ENCODE assay signal across 9 mouse cellular contexts in the genomic region with DNA sequence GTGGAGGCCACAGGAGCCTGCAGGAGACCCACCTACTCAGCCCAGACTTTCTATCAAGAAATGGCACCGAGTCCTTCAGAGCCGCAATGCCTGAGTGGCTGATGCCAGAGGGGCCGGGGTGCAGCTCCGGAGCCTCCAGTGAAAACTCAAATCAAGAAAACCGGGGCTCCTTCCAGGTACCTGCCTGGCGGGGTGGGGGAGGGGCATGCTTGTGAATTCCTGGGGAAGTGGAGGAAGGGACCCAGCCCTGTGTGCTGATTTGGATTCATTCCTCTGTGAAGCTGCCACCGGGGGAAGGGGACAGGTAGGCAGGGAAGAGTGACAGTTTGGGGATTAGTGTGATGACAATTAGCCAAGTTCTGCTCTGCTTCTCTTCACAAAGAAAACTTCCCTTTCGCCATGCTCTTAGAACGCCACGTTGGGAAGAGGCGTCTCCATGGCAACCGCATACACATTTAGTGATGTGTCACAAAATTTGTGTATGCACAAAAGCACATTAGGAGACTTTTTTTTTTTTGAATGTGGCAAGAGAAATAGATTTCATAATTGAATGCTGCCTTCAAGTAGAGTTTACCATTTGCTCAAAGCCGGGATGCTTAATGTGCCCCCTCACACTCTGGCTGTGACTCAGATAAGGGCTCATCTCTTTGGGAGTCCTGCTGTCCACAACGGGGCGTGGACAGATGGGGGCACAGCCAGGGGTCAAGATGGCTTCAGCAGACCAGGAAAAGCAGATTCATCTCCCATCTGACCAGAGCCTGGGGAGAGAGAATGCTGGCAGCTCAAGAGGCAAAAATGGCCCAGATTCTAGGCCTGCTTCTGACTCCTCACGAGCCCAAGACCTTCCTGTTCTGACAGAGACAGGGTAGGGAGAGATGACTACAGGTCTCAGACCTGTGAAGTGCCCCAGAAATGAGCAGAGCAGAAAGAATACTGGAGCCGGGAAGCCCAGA. TPM values are rescaled to one million over a fixed set of nuclear protein-coding genes. Genes with fewer than 3 reads are reported as not detected.
DNase-seq lines count a peak whose midpoint lies in the region; ATAC-seq and TF ChIP-seq lines count a peak whose summit lies in the region.
"Had no signal": no experiment of that assay in that cellular context is flagged by ENCODE, and none has a peak within 500 bp of the region (broad histone marks: within the 10 kb centered on the region; RNA-seq: fewer than 3 reads in every experiment).

No protein-coding gene starts in this region.

- H3K27ac ChIP-seq in heart, embryonic 10.5 days, result peak overlapping the region; percentile 76
- H3K27ac ChIP-seq in heart, adult 2 months, result no peak overlapping the region
- peak overlapping the region; percentile 48 for H3K27ac ChIP-seq in forebrain, embryonic 16.5 days (ENCODE audit: low read length)
- H3K27ac ChIP-seq in midbrain, embryonic 14.5 days (replicated peaks; ENCODE audit: low read depth, low read length), result no peak overlapping the region
- no peak overlapping the region for H3K27ac ChIP-seq in thymus, adult 2 months (ENCODE audit: control insufficient read depth, insufficient read depth, low read length)

- ATAC-seq in forebrain, embryonic 16.5 days, result peak; percentile 55; the same call in 1 of the 2 replicates
- ATAC-seq in midbrain, embryonic 14.5 days (ENCODE audit: low FRiP score, low TSS enrichment), result no peak

- peaks cover 66% of the 10 kb centered on the region for H3K4me1 ChIP-seq in heart, embryonic 10.5 days
- peaks cover 21% of the 10 kb centered on the region for H3K4me1 ChIP-seq in heart, adult 2 months (ENCODE audit: control insufficient read depth, insufficient read depth, low read length)
- H3K4me1 ChIP-seq in forebrain, embryonic 16.5 days (replicated peaks; ENCODE audit: control insufficient read depth, insufficient read depth, low read length), result peaks cover 15% of the 10 kb centered on the region
- H3K4me1 ChIP-seq in midbrain, embryonic 14.5 days (ENCODE audit: control insufficient read depth, insufficient read depth, low read length), result peaks cover 19% of the 10 kb centered on the region
- H3K4me1 ChIP-seq in thymus, adult 2 months (replicated peaks; ENCODE audit: control insufficient read depth, insufficient read depth, low read length), result peaks cover 7% of the 10 kb centered on the region

- no peak overlapping the region for H3K9ac ChIP-seq in heart, adult 2 months (ENCODE audit: low read depth, low read length)
- H3K9ac ChIP-seq in forebrain, embryonic 16.5 days (replicated peaks; ENCODE audit: low read depth, low read length), result 0 out of 2 replicates have a peak overlapping the region, but pooled peaks have one; percentile 15
- no peak overlapping the region for H3K9ac ChIP-seq in midbrain, embryonic 14.5 days (replicated peaks; ENCODE audit: low read length)

- TF ChIP-seq CTCF in heart, adult 2 months (IDR thresholded peaks at IDR 0.05), result no peak
- no peak for TF ChIP-seq CTCF in thymus, adult 2 months (IDR thresholded peaks at IDR 0.05; ENCODE audit: borderline replicate concordance, control insufficient read depth, extremely low read depth, insufficient read depth, low read length, poor library complexity)

- 24% methylated on average over 17 of the region's 17 CpGs for WGBS in heart, embryonic 10.5 days
- 63% methylated on average over 17 of the region's 17 CpGs for WGBS in heart, adult 2 months
- WGBS in forebrain, embryonic 16.5 days, result 33% methylated on average over 17 of the region's 17 CpGs
- WGBS in midbrain, embryonic 14.5 days, result 25% methylated on average over 17 of the region's 17 CpGs
- WGBS in thymus, adult 2 months, result 83% methylated on average over 17 of the region's 17 CpGs

- H3K4me2 ChIP-seq in forebrain, embryonic 16.5 days (ENCODE audit: low read length), result peak overlapping the region; percentile 14; the same call in 1 of the 2 replicates
- no peak overlapping the region for H3K4me2 ChIP-seq in midbrain, embryonic 14.5 days (ENCODE audit: low read length)

- peaks cover 8% of the 10 kb centered on the region; the same call in 1 of the 2 replicates for H3K36me3 ChIP-seq in heart, embryonic 10.5 days
- no peaks in the 10 kb centered on the region for H3K36me3 ChIP-seq in heart, adult 2 months (ENCODE audit: control insufficient read depth, insufficient read depth, low read length)
- H3K36me3 ChIP-seq in forebrain, embryonic 16.5 days (ENCODE audit: control insufficient read depth, insufficient read depth), result no peaks in the 10 kb centered on the region
- no peaks in the 10 kb centered on the region for H3K36me3 ChIP-seq in midbrain, embryonic 14.5 days (ENCODE audit: control insufficient read depth, insufficient read depth, low read length)
- no peaks in the 10 kb centered on the region for H3K36me3 ChIP-seq in thymus, adult 2 months (ENCODE audit: control insufficient read depth, insufficient read depth, low read length)

- TF ChIP-seq POLR2A in heart, adult 2 months (IDR thresholded peaks at IDR 0.05; ENCODE audit: insufficient read depth, low read depth, low read length), result no peak
- TF ChIP-seq POLR2A in thymus, adult 2 months (IDR thresholded peaks at IDR 0.05; ENCODE audit: control insufficient read depth, extremely low read depth, insufficient read depth, low read length, poor library complexity), result no peak

- no peak for DNase-seq in heart, embryonic 10.5 days (ENCODE audit: low spot score)
- DNase-seq in heart, adult 2 months, result no peak
- peak; percentile 56 for DNase-seq in R1 (ENCODE audit: low read depth, low spot score)
- peak; percentile 77 for DNase-seq in midbrain, embryonic 14.5 days
- DNase-seq in kidney, adult 9 months, result no peak
- no peak for DNase-seq in thymus, adult 2 months
- no peak for DNase-seq in urinary bladder, postnatal 4 days (ENCODE audit: low spot score in 2 of 2)

- no peak overlapping the region for H3K4me3 ChIP-seq in heart, embryonic 10.5 days
- H3K4me3 ChIP-seq in heart, adult 2 months, result no peak overlapping the region
- H3K4me3 ChIP-seq in forebrain, embryonic 16.5 days (replicated peaks; ENCODE audit: low read length), result no peak overlapping the region
- no peak overlapping the region for H3K4me3 ChIP-seq in midbrain, embryonic 14.5 days (replicated peaks; ENCODE audit: low read depth, low read length)
- no peak overlapping the region for H3K4me3 ChIP-seq in thymus, adult 2 months (ENCODE audit: control insufficient read depth, insufficient read depth, low read length)

- intact Hi-C loops in heart, adult 2 months (cut with DNase I), result no loop called here

- no peaks in the 10 kb centered on the region for H3K27me3 ChIP-seq in heart, embryonic 10.5 days (ENCODE audit: insufficient read depth, poor library complexity, severe bottlenecking)
- no peaks in the 10 kb centered on the region for H3K27me3 ChIP-seq in heart, adult 2 months (ENCODE audit: control insufficient read depth, insufficient read depth, low read length)
- H3K27me3 ChIP-seq in forebrain, embryonic 16.5 days (replicated peaks; ENCODE audit: control insufficient read depth, insufficient read depth, low read length), result no peaks in the 10 kb centered on the region
- H3K27me3 ChIP-seq in midbrain, embryonic 14.5 days (ENCODE audit: control insufficient read depth, insufficient read depth, low read length), result no peaks in the 10 kb centered on the region
- H3K27me3 ChIP-seq in thymus, adult 2 months (ENCODE audit: control insufficient read depth, insufficient read depth, low read length), result no peaks in the 10 kb centered on the region
- H3K27me3 ChIP-seq: CH12.LX had no signal

- peaks cover 2% of the 10 kb centered on the region for H3K79me2 ChIP-seq in heart, adult 2 months (replicated peaks; ENCODE audit: control insufficient read depth, insufficient read depth, low read length)

- no peak for TF ChIP-seq EP300 in heart, adult 2 months (IDR thresholded peaks at IDR 0.05; ENCODE audit: insufficient read depth, low read depth, low read length)

- no peaks in the 10 kb centered on the region for H3K9me3 ChIP-seq in heart, embryonic 10.5 days
- no peaks in the 10 kb centered on the region for H3K9me3 ChIP-seq in forebrain, embryonic 16.5 days (ENCODE audit: control insufficient read depth, low read length)
- no peaks in the 10 kb centered on the region for H3K9me3 ChIP-seq in midbrain, embryonic 14.5 days (ENCODE audit: control insufficient read depth, low read length)

RNA-seq across cellular contexts. Expression of a gene that starts 26.3 kb away (rescaled TPM):
- polyA plus RNA-seq in heart, embryonic 10.5 days (2016; fragmentation: Nextera tagmentation; extraction: Ambion mirVana), result 8.3 and 8.6 TPM in 2 replicates
- 10 to 100 TPM; 24.8 to 28.4 TPM for total RNA-seq in heart, adult 2 months (2021)
- polyA plus RNA-seq in heart, adult 2 months (2012; rRNA removed), result 14.1 and 17.6 TPM in 2 replicates
- 2.3 and 2.9 TPM in 2 replicates for polyA plus RNA-seq in forebrain, embryonic 16.5 days (2015; fragmentation: Nextera tagmentation; extraction: Ambion mirVana)
- polyA plus RNA-seq in midbrain, embryonic 14.5 days (2014; fragmentation: Nextera tagmentation; extraction: Ambion mirVana), result 3.9 and 4.9 TPM in 2 replicates
- polyA plus RNA-seq in thymus, adult 2 months (2012; rRNA removed), result 4.4 and 5.5 TPM in 2 replicates

Comparison
In these comparisons a context has a peak if more than half of its experiments do, and no peak if none do; other contexts are left out.
1. H3K27ac ChIP-seq: peak in heart, embryonic 10.5 days (single experiment) and forebrain, embryonic 16.5 days (single experiment); none in heart, adult 2 months (single experiment), midbrain, embryonic 14.5 days (single experiment) and thymus, adult 2 months (single experiment).
2. DNase-seq: peak in R1 (single experiment) and midbrain, embryonic 14.5 days (single experiment); none in heart, embryonic 10.5 days (single experiment), heart, adult 2 months (0 of 2), kidney, adult 9 months (single experiment), thymus, adult 2 months (single experiment) and urinary bladder, postnatal 4 days (0 of 2).